Mouse (Mus musculus) hindbrain, embryonic 12.5 days (tissue): ENCODE results near the gene Rbm3. TPM values are rescaled to one million over a fixed set of nuclear protein-coding genes. Genes with fewer than 3 reads are reported as not detected.
"Not testable (repeated sequence)": the region's sequence is repeated elsewhere in the genome, so short reads cannot be mapped to it uniquely, and the experiment has no call there.

ENCODE experiments used
- ATAC-seq: fragments of 200-750 bp; cut with Nextera tagmentation; 2 replicates; pipeline ENCODE4 v1.8.0; 2017; ENCODE audit warnings: moderate TSS enrichment; ENCODE audit not compliant: low FRiP score
- H3K27ac ChIP-seq: fragments of 300-500 bp; sonication (generic); 2 replicates; pipeline ENCODE4 v1.5.1; 2016; ENCODE audit warnings: mild to moderate bottlenecking
- H3K27me3 ChIP-seq: fragments of 300-500 bp; sonication (generic); 2 replicates; pipeline ENCODE4 v1.6.1; 2016; ENCODE audit warnings: mild to moderate bottlenecking
- H3K36me3 ChIP-seq: fragments of 300-500 bp; sonication (generic); 2 replicates; pipeline ENCODE4 v1.6.1; 2016; ENCODE audit warnings: mild to moderate bottlenecking
- H3K4me1 ChIP-seq: fragments of 300-500 bp; sonication (generic); 2 replicates; pipeline ENCODE4 v1.6.1; 2016
- H3K4me2 ChIP-seq: fragments of 300-500 bp; sonication (generic); replicated peaks from 2 replicates; pipeline ENCODE4 v1.6.1; 2016; ENCODE audit warnings: mild to moderate bottlenecking
- H3K4me3 ChIP-seq: fragments of 300-500 bp; sonication (generic); 2 replicates; pipeline ENCODE4 v1.5.1; 2016; ENCODE audit warnings: mild to moderate bottlenecking
- H3K9ac ChIP-seq: fragments of 300-500 bp; sonication (generic); 2 replicates; pipeline ENCODE4 v1.6.1; 2016; ENCODE audit warnings: mild to moderate bottlenecking, moderate library complexity
- H3K9me3 ChIP-seq: fragments of 300-500 bp; sonication (generic); replicated peaks from 2 replicates; pipeline ENCODE4 v1.6.1; 2016; ENCODE audit warnings: mild to moderate bottlenecking
- WGBS: fragments of 180-500 bp; shearing (Covaris S2); methylation state at CpG from one replicate; pipeline ENCODE4 v1.1.7; 2016; 5-methylcytosine and 5-hydroxymethylcytosine counted together
- polyA plus RNA-seq: library from polyadenylated mRNA; unstranded; fragments of >200 nt; fragmentation: Nextera tagmentation; extraction: Ambion mirVana; gene quantifications from 2 replicates; pipeline ENCODE4 v1.2.1, GENCODE M21; 2016

Rbm3 gene
- polyA plus RNA-seq, 1 experiment from 2014 or later, result 401 TPM

- H3K27ac ChIP-seq, result no peak overlapping the region
- H3K36me3 ChIP-seq, result no peaks in the 10 kb centered on the region
- H3K27me3 ChIP-seq, result no peaks in the 10 kb centered on the region
- no peaks in the 10 kb centered on the region for H3K9me3 ChIP-seq
- ATAC-seq, result no peak
- H3K4me1 ChIP-seq, result no peaks in the 10 kb centered on the region
- H3K9ac ChIP-seq, result no peak overlapping the region
- H3K4me2 ChIP-seq, result no peak overlapping the region
- no peak overlapping the region for H3K4me3 ChIP-seq
Observed at GRCm38 (mm10) chrX:8117264-8117663, 28.4 kb downstream of the Rbm3 start.

GRCm38 (mm10) chrX:8115275-8115674, 30.4 kb downstream of the Rbm3 start:
- H3K4me2 ChIP-seq, result no peak overlapping the region
- no peak overlapping the region for H3K27ac ChIP-seq
- no peak overlapping the region for H3K9ac ChIP-seq
- no peak for ATAC-seq
- no peak overlapping the region for H3K4me3 ChIP-seq
- WGBS, result 77% methylated on average over 4 of the region's 4 CpGs
- no peaks in the 10 kb centered on the region for H3K9me3 ChIP-seq
- H3K36me3 ChIP-seq, result no peaks in the 10 kb centered on the region
- H3K27me3 ChIP-seq, result no peaks in the 10 kb centered on the region
- H3K4me1 ChIP-seq, result no peaks in the 10 kb centered on the region

- no peaks in the 10 kb centered on the region for H3K9me3 ChIP-seq
- no peak overlapping the region for H3K4me2 ChIP-seq
- no peak overlapping the region for H3K9ac ChIP-seq
- H3K27me3 ChIP-seq, result no peaks in the 10 kb centered on the region
- H3K27ac ChIP-seq, result no peak overlapping the region
- ATAC-seq, result no peak
- H3K4me3 ChIP-seq, result no peak overlapping the region
- H3K36me3 ChIP-seq, result no peaks in the 10 kb centered on the region
- 0 out of 2 replicates have a peak, but pooled peaks cover 4% of the 10 kb centered on the region for H3K4me1 ChIP-seq
- 89% methylated on average over 3 of the region's 3 CpGs for WGBS
Observed at GRCm38 (mm10) chrX:8105019-8105418, 40.7 kb downstream of the Rbm3 start.

GRCm38 (mm10) chrX:8102213-8102668, 43.4 kb downstream of the Rbm3 start:
- Histone ChIP-seq H3K9ac (no peak overlapping the region), H3K4me1 (0 out of 2 replicates have a peak, but pooled peaks cover 4% of the 10 kb centered on the region), H3K9me3 (no peaks in the 10 kb centered on the region), H3K4me2 (no peak overlapping the region), H3K27me3 (no peaks in the 10 kb centered on the region), H3K27ac (no peak overlapping the region), H3K36me3 (no peaks in the 10 kb centered on the region), H3K4me3 (no peak overlapping the region)
- ATAC-seq, result no peak
- WGBS, result 74% methylated on average over 7 of the region's 7 CpGs

GRCm38 (mm10) chrX:8101017-8101416, 44.7 kb downstream of the Rbm3 start:
- Histone ChIP-seq H3K36me3 (no peaks in the 10 kb centered on the region), H3K9ac (no peak overlapping the region), H3K4me2 (no peak overlapping the region), H3K9me3 (no peaks in the 10 kb centered on the region), H3K4me3 (no peak overlapping the region), H3K27me3 (no peaks in the 10 kb centered on the region), H3K27ac (peak overlapping the region; percentile 79), H3K4me1 (0 out of 2 replicates have a peak, but pooled peaks cover 4% of the 10 kb centered on the region)
- WGBS, result 20% methylated on average over 3 of the region's 3 CpGs
- peak; percentile 46 for ATAC-seq

GRCm38 (mm10) chrX:8099435-8099834, 46.2 kb downstream of the Rbm3 start:
- H3K27ac ChIP-seq, result no peak overlapping the region
- no peak overlapping the region for H3K4me2 ChIP-seq
- 0 out of 2 replicates have a peak, but pooled peaks cover 4% of the 10 kb centered on the region for H3K4me1 ChIP-seq
- no peak for ATAC-seq
- no peaks in the 10 kb centered on the region for H3K27me3 ChIP-seq
- no peak overlapping the region for H3K4me3 ChIP-seq
- no peak overlapping the region for H3K9ac ChIP-seq
- H3K9me3 ChIP-seq, result no peaks in the 10 kb centered on the region
- WGBS, result 65% methylated on average over 4 of the region's 4 CpGs
- no peaks in the 10 kb centered on the region for H3K36me3 ChIP-seq

- H3K27me3 ChIP-seq, result no peaks in the 10 kb centered on the region
- H3K9ac ChIP-seq, result no peak overlapping the region
- H3K4me1 ChIP-seq, result 0 out of 2 replicates have a peak, but pooled peaks cover 4% of the 10 kb centered on the region
- H3K36me3 ChIP-seq, result no peaks in the 10 kb centered on the region
- peak overlapping the region; percentile 21; the same call in 1 of the 2 replicates for H3K4me3 ChIP-seq
- peak overlapping the region; percentile 42 for H3K4me2 ChIP-seq
- WGBS, result 19% methylated on average over 15 of the region's 19 CpGs
- ATAC-seq, result peak; percentile 94
- no peak overlapping the region; the same call in 1 of the 2 replicates for H3K27ac ChIP-seq
- no peaks in the 10 kb centered on the region for H3K9me3 ChIP-seq
Observed at GRCm38 (mm10) chrX:8096787-8097242, 48.9 kb downstream of the Rbm3 start.

- H3K36me3 ChIP-seq, H3K27ac ChIP-seq, H3K4me1 ChIP-seq, H3K9me3 ChIP-seq, H3K27me3 ChIP-seq, H3K9ac ChIP-seq: not testable (repeated sequence)
- peak; percentile 91 for ATAC-seq
- peak overlapping the region; percentile 22 for H3K4me3 ChIP-seq
- WGBS, result 8% methylated on average over 23 of the region's 48 CpGs
- peak overlapping the region; percentile 42 for H3K4me2 ChIP-seq
Observed at GRCm38 (mm10) chrX:8096068-8096786, 49.5 kb downstream of the Rbm3 start.

- no peak overlapping the region; the same call in 1 of the 2 replicates for H3K27ac ChIP-seq
- no peak overlapping the region for H3K9ac ChIP-seq
- no peak for ATAC-seq
- peak overlapping the region; percentile 42 for H3K4me2 ChIP-seq
- 89% methylated on average over 10 of the region's 10 CpGs for whole genome bisulfite sequencing
- no peaks in the 10 kb centered on the region for H3K36me3 ChIP-seq
- no peaks in the 10 kb centered on the region for H3K27me3 ChIP-seq
- 0 out of 2 replicates have a peak, but pooled peaks cover 2% of the 10 kb centered on the region for H3K4me1 ChIP-seq
- no peaks in the 10 kb centered on the region for H3K9me3 ChIP-seq
- H3K4me3 ChIP-seq, result 0 out of 2 replicates have a peak overlapping the region, but pooled peaks have one; percentile 22
Observed at GRCm38 (mm10) chrX:8095546-8095945, 50.1 kb downstream of the Rbm3 start.

- H3K27me3 ChIP-seq, H3K9me3 ChIP-seq, H3K4me1 ChIP-seq, H3K9ac ChIP-seq, H3K4me3 ChIP-seq, H3K27ac ChIP-seq, ATAC-seq, H3K36me3 ChIP-seq, H3K4me2 ChIP-seq: not testable (repeated sequence)
- WGBS, result 75% methylated on average over 4 of the region's 5 CpGs
Observed at GRCm38 (mm10) chrX:8090954-8091347, 54.7 kb downstream of the Rbm3 start.

GRCm38 (mm10) chrX:8090346-8090953, 55.2 kb downstream of the Rbm3 start, which contains the start of gene Was:
Gene Was (minus strand): TSS chrX:8090498.
- Histone ChIP-seq H3K4me3 (no peak within 1 kb of the TSS), H3K27ac (no peak within 1 kb of the TSS), H3K4me2 (no peak within 1 kb of the TSS), H3K36me3 (no peaks in the 10 kb centered on the region), H3K9me3 (peaks cover 3% of the 10 kb centered on the region; the same call in 1 of the 2 replicates), H3K9ac (no peak within 1 kb of the TSS), H3K27me3 (no peaks in the 10 kb centered on the region), H3K4me1 (no peaks in the 10 kb centered on the region)
- ATAC-seq, result no peak
- WGBS, result 77% methylated on average over 14 of the region's 14 CpGs

GRCm38 (mm10) chrX:8089746-8090145, 55.9 kb downstream of the Rbm3 start:
- H3K36me3 ChIP-seq, result no peaks in the 10 kb centered on the region
- no peak overlapping the region for H3K4me3 ChIP-seq
- H3K4me1 ChIP-seq, result no peaks in the 10 kb centered on the region
- whole genome bisulfite sequencing, result 92% methylated on average over 3 of the region's 3 CpGs
- H3K9me3 ChIP-seq, result peaks cover 3% of the 10 kb centered on the region; the same call in 1 of the 2 replicates
- H3K9ac ChIP-seq, result no peak overlapping the region
- no peaks in the 10 kb centered on the region for H3K27me3 ChIP-seq
- no peak for ATAC-seq
- H3K4me2 ChIP-seq, result no peak overlapping the region
- no peak overlapping the region for H3K27ac ChIP-seq
